Mouse (Mus musculus): ENCODE results near the gene Vmn1r23. TPM values are rescaled to one million over a fixed set of nuclear protein-coding genes. Genes with fewer than 3 reads are reported as not detected.
"Not testable (repeated sequence)": the region's sequence is repeated elsewhere in the genome, so short reads cannot be mapped to it uniquely, and the experiment has no call there.

Gene Vmn1r23
- total RNA-seq (2021): not detected

DNA sequence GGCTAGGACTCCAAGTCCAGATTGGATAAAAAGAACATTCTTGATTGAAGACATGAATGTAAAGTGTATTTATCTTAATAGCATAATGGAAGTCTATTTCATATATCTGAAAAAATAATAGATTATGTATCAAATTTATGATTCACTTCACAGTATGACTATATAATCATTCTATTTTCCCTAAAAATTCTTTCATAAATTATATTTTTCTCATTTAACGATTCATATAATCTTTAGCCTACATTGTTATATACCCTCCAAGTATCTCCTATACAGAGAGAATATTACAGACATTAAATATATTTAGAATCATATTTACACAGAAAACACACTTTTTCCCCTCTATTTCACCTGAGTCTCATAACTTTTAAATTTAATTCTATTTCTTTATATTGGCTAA, at the start of gene Vmn1r23:
Gene Vmn1r23 (minus strand): TSS at position 101 of the 400 bp plus-strand sequence.
- intact Hi-C loops (cut with DNase I): no loop called here
- no peak for DNase-seq

DNA sequence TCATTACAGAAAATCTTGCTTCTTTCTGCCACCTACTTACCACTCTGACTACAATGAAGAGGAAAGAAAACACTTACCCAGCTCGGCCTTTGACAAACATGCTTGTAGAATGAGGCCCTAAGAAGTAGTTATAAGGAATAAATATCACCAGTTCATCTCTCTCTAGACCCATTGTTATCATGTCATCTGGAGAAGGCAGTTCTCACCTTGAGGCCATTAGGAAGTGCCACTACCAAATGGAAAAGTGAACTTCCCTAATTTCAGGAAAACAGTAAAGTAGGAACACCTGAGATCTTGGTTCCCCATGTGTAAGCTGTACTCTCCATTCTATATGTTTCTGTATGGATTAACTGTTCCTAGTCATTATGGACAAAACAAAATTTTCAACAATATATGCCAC, 34.8 kb upstream of the Vmn1r23 start, which contains the start of gene Vmn1r24:
Gene Vmn1r24 (minus strand): TSS at position 101 of the 400 bp plus-strand sequence.
- intact Hi-C loops (cut with DNase I): not testable (repeated sequence)

DNA sequence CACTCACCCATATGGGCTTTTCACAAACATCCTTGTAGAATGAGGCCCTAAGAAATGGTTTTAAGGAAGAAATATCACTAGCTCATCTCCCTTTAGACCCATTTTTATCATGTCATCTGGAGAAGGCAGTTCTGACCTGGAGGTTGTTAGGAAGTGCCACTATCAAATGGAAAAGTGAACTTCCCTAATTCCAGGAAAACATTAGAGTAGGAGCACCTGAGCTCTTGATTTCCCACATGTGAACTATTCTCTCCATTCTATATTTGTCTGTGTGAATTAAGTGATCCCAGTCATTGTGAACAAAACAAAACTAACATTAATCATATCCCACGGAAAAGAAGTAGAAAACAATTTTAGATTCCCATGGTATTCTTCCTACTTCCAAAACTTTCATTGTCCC, 18.7 kb downstream of the Vmn1r23 start, which contains the start of gene Vmn1r22:
Gene Vmn1r22 (minus strand): TSS at position 101 of the 400 bp plus-strand sequence.
- no peak for DNase-seq

More for the DNA sequence above, 34.8 kb upstream of the Vmn1r23 start, which contains the start of gene Vmn1r24:
- not testable (repeated sequence) for DNase-seq

More for the DNA sequence above, 18.7 kb downstream of the Vmn1r23 start, which contains the start of gene Vmn1r22:
- intact Hi-C loops (cut with DNase I): no loop called here

Other genes with a start within 250 kb of the Vmn1r23 start
- 10 to 100 TPM; 18.2 to 18.7 TPM for gene Pyurf, start 234.8 kb downstream of the Vmn1r23 start, total RNA-seq (2021)
- gene Lancl2, start 224.3 kb downstream of the Vmn1r23 start, total RNA-seq (2021): 10 to 100 TPM; 19.9 to 20.5 TPM
- gene Vopp1, start 101.7 kb downstream of the Vmn1r23 start, total RNA-seq (2021): 10 to 100 TPM; 21.1 to 25.3 TPM
- gene Vmn1r21, start 76.5 kb downstream of the Vmn1r23 start, total RNA-seq (2021): not detected
- not detected for gene Vmn1r22, start 18.8 kb downstream of the Vmn1r23 start, total RNA-seq (2021)
- gene Vmn1r24, start 34.7 kb upstream of the Vmn1r23 start, total RNA-seq (2021): not detected
- not detected for gene Vmn1r25, start 54.0 kb upstream of the Vmn1r23 start, total RNA-seq (2021)
- gene Vmn1r26, start 88.3 kb upstream of the Vmn1r23 start, total RNA-seq (2021): not detected